Mouse (Mus musculus) kidney, adult 2 months (tissue): ENCODE measurements around the gene Ccl12. TPM values are rescaled to one million over a fixed set of nuclear protein-coding genes. Genes with fewer than 3 reads are reported as not detected.

ENCODE experiments used
- DNase-seq: peaks from one replicate; pipeline ENCODE4 v3.0.0; 2021
- H3K27ac ChIP-seq: fragments of 200-500 bp; 2 replicates; pipeline ENCODE4 v1.5.1; 2012; ENCODE audit warnings: low read depth, low read length, control low read depth, inconsistent platforms; ENCODE audit not compliant: insufficient read depth
- H3K27me3 ChIP-seq: fragments of 200-500 bp; replicated peaks from 2 replicates; pipeline ENCODE4 v1.6.1; 2012; ENCODE audit warnings: mild to moderate bottlenecking, moderate library complexity, low read length, inconsistent platforms; ENCODE audit not compliant: control insufficient read depth, insufficient read depth
- H3K36me3 ChIP-seq: fragments of 200-500 bp; 2 replicates; pipeline ENCODE4 v1.6.1; 2012; ENCODE audit warnings: mild to moderate bottlenecking, moderate library complexity, low read length, inconsistent platforms; ENCODE audit not compliant: control insufficient read depth, insufficient read depth
- H3K4me1 ChIP-seq: fragments of 200-500 bp; 2 replicates; pipeline ENCODE4 v1.6.1; 2011; ENCODE audit warnings: low read length; ENCODE audit not compliant: control insufficient read depth, insufficient read depth
- H3K4me3 ChIP-seq: fragments of 200-500 bp; 2 replicates; pipeline ENCODE4 v1.5.1; 2011; ENCODE audit warnings: mild to moderate bottlenecking, low read depth, low read length, control low read depth; ENCODE audit not compliant: insufficient read depth
- CTCF ChIP-seq: fragments of 200-500 bp; conservative IDR thresholded peaks from 2 replicates; pipeline ENCODE4 v1.5.1; 2011; ENCODE audit warnings: low read depth, mild to moderate bottlenecking, control low read depth, low read length, moderate library complexity, mixed read lengths; ENCODE audit not compliant: insufficient read depth, insufficient read length
- POLR2A ChIP-seq: fragments of 200-500 bp; IDR thresholded peaks from one replicate; pipeline ENCODE4 v1.6.1; 2011; ENCODE audit warnings: low read depth, low read length, control low read depth
- WGBS: fragments of 180-500 bp; shearing (Covaris S2); methylation state at CpG from one replicate; pipeline ENCODE4 v1.1.7; 2018; 5-methylcytosine and 5-hydroxymethylcytosine counted together
- polyA plus RNA-seq: library from polyadenylated mRNA; depleted of rRNA; stranded (reverse); fragments of >200 nt; gene quantifications from 2 replicates; pipeline ENCODE4 v1.2.3, GENCODE M21; 2012

The Ccl12 gene
- polyA plus RNA-seq, 1 experiment = 2.3 TPM

DNA sequence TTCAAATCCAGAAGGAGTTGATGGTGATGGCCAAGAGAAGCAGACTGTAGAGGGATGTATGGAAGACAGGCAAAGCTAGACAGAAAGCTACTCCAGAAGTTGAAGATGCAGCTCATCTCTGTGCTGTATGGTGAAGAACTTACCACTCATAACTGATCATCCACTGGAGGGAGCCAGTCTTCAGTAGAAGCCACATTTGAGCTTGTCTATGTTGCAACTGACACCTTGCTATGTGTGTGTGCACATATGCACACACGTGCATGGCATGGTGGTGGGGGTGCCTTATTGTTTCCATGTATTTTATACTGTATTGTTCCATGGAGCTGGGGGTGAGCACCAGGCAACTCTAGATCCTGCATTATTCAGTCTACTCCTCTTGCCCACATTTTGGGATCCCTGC lies 29.3 kb upstream of the Ccl12 start:
- no peak for TF ChIP-seq CTCF
- TF ChIP-seq POLR2A = no peak
- Histone ChIP-seq H3K27ac (no peak overlapping the region), H3K4me3 (no peak overlapping the region), H3K27me3 (no peaks in the 10 kb centered on the region), H3K36me3 (no peaks in the 10 kb centered on the region), H3K4me1 (no peaks in the 10 kb centered on the region)
- peak; percentile 4 for DNase-seq
- WGBS = 74% methylated on average over 1 of the region's 1 CpGs

- Histone ChIP-seq H3K27me3 (no peaks in the 10 kb centered on the region), H3K27ac (no peak overlapping the region), H3K4me1 (no peaks in the 10 kb centered on the region), H3K4me3 (no peak overlapping the region), H3K36me3 (no peaks in the 10 kb centered on the region)
- WGBS = 52% methylated on average over 3 of the region's 3 CpGs
- DNase-seq = no peak
- TF ChIP-seq CTCF (no peak), POLR2A (no peak)
Observed at GRCm38 (mm10) chr11:82072984-82073383, 28.7 kb upstream of the Ccl12 start.

- Histone ChIP-seq H3K27me3 (no peaks in the 10 kb centered on the region), H3K27ac (no peak overlapping the region), H3K4me3 (no peak overlapping the region), H3K4me1 (no peaks in the 10 kb centered on the region), H3K36me3 (no peaks in the 10 kb centered on the region)
- WGBS = 91% methylated on average over 3 of the region's 3 CpGs
- DNase-seq = no peak
- TF ChIP-seq POLR2A (no peak), CTCF (no peak)
Observed at GRCm38 (mm10) chr11:82073686-82074085, 28.0 kb upstream of the Ccl12 start.

GRCm38 (mm10) chr11:82077031-82077430 lies 24.6 kb upstream of the Ccl12 start:
- Histone ChIP-seq H3K27me3 (no peaks in the 10 kb centered on the region), H3K36me3 (no peaks in the 10 kb centered on the region), H3K27ac (no peak overlapping the region), H3K4me1 (no peaks in the 10 kb centered on the region), H3K4me3 (no peak overlapping the region)
- 61% methylated on average over 3 of the region's 3 CpGs for WGBS
- DNase-seq = no peak
- TF ChIP-seq POLR2A = no peak
- no peak for TF ChIP-seq CTCF

DNA sequence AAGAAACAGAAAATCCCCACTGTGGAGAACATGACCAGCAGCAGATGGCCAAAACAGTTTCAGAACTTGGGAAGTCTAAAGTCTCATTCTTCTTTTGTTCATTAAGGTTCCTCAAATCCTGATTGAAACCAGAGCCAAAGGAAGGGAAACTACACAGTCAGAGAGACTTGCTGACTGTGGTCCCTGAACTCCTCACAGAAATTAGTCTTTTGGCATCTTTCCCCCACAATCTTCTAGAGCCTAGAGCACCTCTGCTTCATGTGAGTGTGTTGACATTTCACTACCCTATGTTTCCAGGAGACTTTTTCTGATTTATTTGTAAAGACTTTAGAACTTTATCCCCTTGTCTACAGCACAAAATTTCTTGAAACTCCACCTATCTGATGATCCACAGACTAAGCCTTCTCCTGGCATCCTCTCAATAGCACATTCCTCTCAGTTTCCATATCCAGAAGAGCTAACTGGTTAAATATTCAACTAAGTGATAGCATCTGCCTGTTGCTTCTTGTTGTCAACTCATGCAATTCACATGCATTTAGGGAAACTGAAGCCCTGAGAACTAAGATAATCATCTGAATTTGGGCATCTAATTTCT lies 23.4 kb upstream of the Ccl12 start:
- H3K4me1 ChIP-seq = no peaks in the 10 kb centered on the region
- H3K36me3 ChIP-seq = no peaks in the 10 kb centered on the region
- no peak overlapping the region for H3K27ac ChIP-seq
- no peaks in the 10 kb centered on the region for H3K27me3 ChIP-seq
- H3K4me3 ChIP-seq = no peak overlapping the region
- TF ChIP-seq POLR2A (no peak), CTCF (no peak)
- DNase-seq = no peak

DNA sequence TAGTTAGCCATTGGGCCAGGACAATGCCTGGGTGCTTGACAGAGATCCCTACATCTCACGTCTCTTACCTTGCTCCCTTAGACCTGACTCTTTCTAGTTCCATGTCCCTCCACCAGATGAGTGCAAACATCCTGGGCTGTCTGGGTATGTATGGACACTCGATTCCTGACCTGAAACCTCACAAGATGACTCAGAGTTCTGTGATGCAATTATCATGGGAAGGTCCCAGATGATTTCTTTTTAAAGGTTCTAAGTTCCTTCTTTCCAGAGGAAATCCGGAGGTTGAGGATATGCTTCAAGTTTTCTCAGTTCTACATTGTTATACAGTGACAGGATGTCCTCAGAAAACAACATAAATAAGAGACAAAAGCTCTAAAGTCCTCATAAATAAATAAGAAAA lies 20.8 kb upstream of the Ccl12 start:
- Histone ChIP-seq H3K4me3 (no peak overlapping the region), H3K27me3 (no peaks in the 10 kb centered on the region), H3K4me1 (no peaks in the 10 kb centered on the region), H3K27ac (no peak overlapping the region), H3K36me3 (no peaks in the 10 kb centered on the region)
- 74% methylated on average over 3 of the region's 3 CpGs for WGBS
- no peak for TF ChIP-seq POLR2A
- TF ChIP-seq CTCF = no peak
- no peak for DNase-seq

DNA sequence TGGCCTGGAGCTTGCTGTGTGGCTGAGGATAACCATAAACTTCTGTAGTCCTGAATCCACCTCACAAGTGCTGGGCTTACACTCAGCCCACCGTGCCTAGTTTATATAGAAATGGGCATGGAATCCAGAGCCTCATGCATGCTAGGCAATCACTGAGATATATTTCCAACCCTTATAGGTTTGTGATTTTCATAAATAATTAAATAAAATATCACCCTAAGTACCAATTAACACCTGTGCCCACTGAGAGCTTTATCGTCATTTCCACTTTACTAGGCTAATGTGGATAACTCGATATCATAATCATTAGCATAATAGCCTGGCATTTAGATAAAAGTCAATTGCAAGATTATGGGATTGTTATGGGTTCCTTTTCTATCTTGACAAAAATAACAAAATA lies 17.3 kb upstream of the Ccl12 start:
- no peak overlapping the region for H3K4me3 ChIP-seq
- H3K27ac ChIP-seq = no peak overlapping the region
- no peak for DNase-seq
- WGBS = 92% methylated on average over 3 of the region's 3 CpGs
- H3K4me1 ChIP-seq = no peaks in the 10 kb centered on the region
- TF ChIP-seq CTCF = no peak
- no peak for TF ChIP-seq POLR2A
- no peaks in the 10 kb centered on the region for H3K27me3 ChIP-seq
- H3K36me3 ChIP-seq = no peaks in the 10 kb centered on the region
